Mouse (Mus musculus) heart, embryonic 12.5 days (tissue): ENCODE measurements around the gene Trem1. TPM values are rescaled to one million over a fixed set of nuclear protein-coding genes. Genes with fewer than 3 reads are reported as not detected.

Experiments
- ATAC-seq: fragments of 200-750 bp; cut with Nextera tagmentation; 2 replicates; pipeline ENCODE4 v1.8.0; 2017; ENCODE audit warnings: moderate TSS enrichment, moderate library complexity; ENCODE audit not compliant: insufficient number of reproducible peaks, low FRiP score
- H3K27ac ChIP-seq: fragments of 300-500 bp; sonication (generic); 2 replicates; pipeline ENCODE4 v1.5.1; 2016; ENCODE audit warnings: mild to moderate bottlenecking, moderate library complexity; ENCODE audit not compliant: poor library complexity, severe bottlenecking
- H3K27me3 ChIP-seq: fragments of 300-500 bp; sonication (generic); replicated peaks from 2 replicates; pipeline ENCODE4 v1.6.1; 2016; ENCODE audit warnings: mild to moderate bottlenecking, moderate library complexity
- H3K36me3 ChIP-seq: fragments of 300-500 bp; sonication (generic); 2 replicates; pipeline ENCODE4 v1.6.1; 2016; ENCODE audit warnings: mild to moderate bottlenecking, moderate library complexity
- H3K4me1 ChIP-seq: fragments of 300-500 bp; sonication (generic); replicated peaks from 2 replicates; pipeline ENCODE4 v1.6.1; 2016; ENCODE audit warnings: mild to moderate bottlenecking
- H3K4me2 ChIP-seq: fragments of 300-500 bp; sonication (generic); 2 replicates; pipeline ENCODE4 v1.6.1; 2016; ENCODE audit warnings: mild to moderate bottlenecking, moderate library complexity
- H3K4me3 ChIP-seq: fragments of 300-500 bp; sonication (generic); 2 replicates; pipeline ENCODE4 v1.5.1; 2016; ENCODE audit warnings: mild to moderate bottlenecking
- H3K9ac ChIP-seq: fragments of 300-500 bp; sonication (generic); 2 replicates; pipeline ENCODE4 v1.6.1; 2016; ENCODE audit warnings: mild to moderate bottlenecking, moderate library complexity
- H3K9me3 ChIP-seq: fragments of 300-500 bp; sonication (generic); replicated peaks from 2 replicates; pipeline ENCODE4 v1.6.1; 2016; ENCODE audit warnings: mild to moderate bottlenecking, moderate library complexity
- WGBS: fragments of 180-500 bp; shearing (Covaris S2); methylation state at CpG from one replicate; pipeline ENCODE4 v1.1.7; 2016; 5-methylcytosine and 5-hydroxymethylcytosine counted together
- polyA plus RNA-seq: library from polyadenylated mRNA; unstranded; fragments of >200 nt; fragmentation: Nextera tagmentation; extraction: Ambion mirVana; gene quantifications from 2 replicates; pipeline ENCODE4 v1.2.1, GENCODE M21; 2016

Gene Trem1
- polyA plus RNA-seq, 1 experiment from 2014 or later: 0.08 TPM

DNA sequence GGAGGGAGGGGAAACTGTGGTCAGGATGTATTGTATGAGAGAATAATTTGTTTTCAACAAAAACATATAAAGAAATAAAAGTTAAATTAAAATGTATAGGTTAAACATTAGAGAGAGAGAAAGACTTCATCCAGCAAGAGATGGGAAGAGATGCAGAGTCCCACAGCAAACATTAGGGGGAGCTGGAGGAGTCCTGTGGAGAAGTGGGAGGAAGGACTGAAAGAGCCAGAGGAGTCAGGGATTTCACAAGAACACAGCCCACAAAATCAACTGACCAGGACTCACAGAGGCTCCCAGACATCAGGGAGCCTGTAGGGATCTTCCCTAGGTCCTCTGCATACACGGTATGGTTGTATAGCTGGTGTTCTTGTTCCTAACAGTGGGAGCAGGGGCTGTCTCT, 54.2 kb downstream of the Trem1 start:
- 45% methylated on average over 1 of the region's 1 CpGs for WGBS
- Histone ChIP-seq H3K9ac (no peak overlapping the region), H3K9me3 (peaks cover 3% of the 10 kb centered on the region; the same call in 1 of the 2 replicates), H3K4me3 (no peak overlapping the region), H3K27ac (no peak overlapping the region), H3K4me2 (no peak overlapping the region), H3K36me3 (no peaks in the 10 kb centered on the region), H3K27me3 (no peaks in the 10 kb centered on the region), H3K4me1 (no peaks in the 10 kb centered on the region)
- ATAC-seq: 0 out of 2 replicates have a peak, but pooled peaks have one; percentile 29

- Histone ChIP-seq H3K9ac (no peak overlapping the region), H3K4me3 (no peak overlapping the region), H3K4me1 (no peaks in the 10 kb centered on the region), H3K4me2 (no peak overlapping the region), H3K36me3 (no peaks in the 10 kb centered on the region), H3K27me3 (no peaks in the 10 kb centered on the region), H3K27ac (no peak overlapping the region), H3K9me3 (peaks cover 3% of the 10 kb centered on the region; the same call in 1 of the 2 replicates)
- 54% methylated on average over 2 of the region's 2 CpGs for WGBS
- ATAC-seq: no peak
Measured at GRCm38 (mm10) chr17:48287276-48287675, 54.7 kb downstream of the Trem1 start.

DNA sequence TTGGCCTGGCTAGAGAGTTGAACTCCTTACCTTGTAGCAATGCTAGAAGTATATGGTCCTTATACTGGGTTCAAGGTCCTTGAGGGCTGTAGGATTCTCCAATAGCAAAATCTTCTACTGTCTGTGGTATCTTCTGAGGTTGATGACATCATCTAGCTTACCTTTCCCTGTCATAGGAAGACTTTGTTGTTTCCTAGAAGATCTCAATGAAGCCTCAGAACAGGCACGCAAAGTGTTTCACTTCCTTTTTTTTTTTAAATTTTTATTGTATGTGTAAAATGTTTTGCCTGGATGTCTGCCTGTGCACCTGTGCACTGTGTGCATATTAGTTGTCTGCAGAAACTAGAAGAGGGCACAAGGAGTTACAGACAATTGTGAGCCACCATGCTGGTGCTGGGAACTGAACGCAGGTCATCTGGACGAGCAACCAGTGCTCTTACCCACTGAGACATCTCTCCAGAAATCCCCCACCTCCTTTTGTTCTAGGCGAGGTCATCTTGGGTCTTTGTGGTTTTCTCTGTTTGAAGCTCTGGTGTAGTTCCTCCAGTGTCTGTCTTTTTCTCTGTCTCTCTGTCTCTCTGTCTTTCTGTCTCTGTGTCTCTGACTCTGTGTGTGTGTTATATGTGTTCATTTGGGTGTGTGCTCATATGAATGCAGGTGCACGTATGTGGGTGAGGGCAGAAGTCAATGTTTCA, 61.1 kb downstream of the Trem1 start:
- Histone ChIP-seq H3K27me3 (no peaks in the 10 kb centered on the region), H3K36me3 (no peaks in the 10 kb centered on the region), H3K4me2 (no peak overlapping the region), H3K9me3 (no peaks in the 10 kb centered on the region), H3K27ac (no peak overlapping the region), H3K9ac (no peak overlapping the region), H3K4me3 (no peak overlapping the region), H3K4me1 (no peaks in the 10 kb centered on the region)
- ATAC-seq: no peak
- WGBS: 75% methylated on average over 5 of the region's 5 CpGs

Other genes starting within 250 kb of the Trem1 start
- not detected in 2 replicates for gene 1700122O11Rik, start 194.5 kb upstream of the Trem1 start, polyA plus RNA-seq
- not detected in 2 replicates for gene 1700067P10Rik, start 143.4 kb upstream of the Trem1 start, polyA plus RNA-seq
- gene 9830107B12Rik, start 86.5 kb upstream of the Trem1 start, polyA plus RNA-seq: not detected in 2 replicates
- not detected in 2 replicates for gene A530064D06Rik, start 65.5 kb upstream of the Trem1 start, polyA plus RNA-seq
- gene Trem3, start 15.0 kb downstream of the Trem1 start, polyA plus RNA-seq: not detected in 2 replicates
- gene Treml4, start 31.5 kb downstream of the Trem1 start, polyA plus RNA-seq: 0.39 and 0.74 TPM in 2 replicates
- 0.82 and 0.97 TPM in 2 replicates for gene Treml2, start 66.7 kb downstream of the Trem1 start, polyA plus RNA-seq
- 0.13 and 0.15 TPM in 2 replicates for gene B430306N03Rik, start 83.4 kb downstream of the Trem1 start, polyA plus RNA-seq
- 1.5 and 1.7 TPM in 2 replicates for gene Trem2, start 113.6 kb downstream of the Trem1 start, polyA plus RNA-seq
- 4.3 and 6.1 TPM in 2 replicates for gene Treml1, start 127.1 kb downstream of the Trem1 start, polyA plus RNA-seq
- 13.7 and 14.0 TPM in 2 replicates for gene Nfya, start 177.1 kb downstream of the Trem1 start, polyA plus RNA-seq
- 43.6 and 45.4 TPM in 2 replicates for gene Oard1, start 177.2 kb downstream of the Trem1 start, polyA plus RNA-seq
- gene Apobec2, start 200.2 kb downstream of the Trem1 start, polyA plus RNA-seq: 199 and 207 TPM in 2 replicates
- 4.5 and 5.7 TPM in 2 replicates for gene Tspo2, start 218.8 kb downstream of the Trem1 start, polyA plus RNA-seq
- gene Unc5cl, start 222.1 kb downstream of the Trem1 start, polyA plus RNA-seq: 0.09 and 0.36 TPM in 2 replicates